Mouse (Mus musculus) hindbrain, embryonic 16.5 days (tissue): ENCODE measurements around the gene Itga2. TPM values are rescaled to one million over a fixed set of nuclear protein-coding genes. Genes with fewer than 3 reads are reported as not detected.

Source experiments
- ATAC-seq: fragments of 200-750 bp; cut with Nextera tagmentation; 2 replicates; pipeline ENCODE4 v1.8.0; 2017; ENCODE audit warnings: moderate TSS enrichment, moderate library complexity
- H3K27ac ChIP-seq: fragments of 300-500 bp; sonication (generic); 2 replicates; pipeline ENCODE4 v1.5.1; 2014; ENCODE audit warnings: low read depth, mild to moderate bottlenecking, control low read depth, low read length, moderate library complexity
- H3K27me3 ChIP-seq: fragments of 300-500 bp; sonication (generic); replicated peaks from 2 replicates; pipeline ENCODE4 v1.6.1; 2014; ENCODE audit warnings: low read length; ENCODE audit not compliant: control insufficient read depth, insufficient read depth
- H3K36me3 ChIP-seq: fragments of 300-500 bp; sonication (generic); 2 replicates; pipeline ENCODE4 v1.6.1; 2014; ENCODE audit warnings: mild to moderate bottlenecking, low read length, moderate library complexity, mixed read lengths; ENCODE audit not compliant: control insufficient read depth, insufficient read depth
- H3K4me1 ChIP-seq: fragments of 300-500 bp; sonication (generic); 2 replicates; pipeline ENCODE4 v1.6.1; 2014; ENCODE audit warnings: low read depth, low read length; ENCODE audit not compliant: control insufficient read depth, insufficient read depth
- H3K4me2 ChIP-seq: fragments of 300-500 bp; sonication (generic); 2 replicates; pipeline ENCODE4 v1.6.1; 2014; ENCODE audit warnings: mild to moderate bottlenecking, low read length, control low read depth, moderate library complexity
- H3K4me3 ChIP-seq: fragments of 300-500 bp; sonication (generic); 2 replicates; pipeline ENCODE4 v1.5.1; 2014; ENCODE audit warnings: mild to moderate bottlenecking, low read length, control low read depth, moderate library complexity
- H3K9ac ChIP-seq: fragments of 300-500 bp; sonication (generic); 2 replicates; pipeline ENCODE4 v1.6.1; 2014; ENCODE audit warnings: low read depth, mild to moderate bottlenecking, control low read depth, low read length, moderate library complexity
- H3K9me3 ChIP-seq: fragments of 300-500 bp; sonication (generic); 2 replicates; pipeline ENCODE4 v1.6.1; 2014; ENCODE audit warnings: mild to moderate bottlenecking, low read length, moderate library complexity; ENCODE audit not compliant: control insufficient read depth
- WGBS: fragments of 180-500 bp; shearing (Covaris S2); extraction: QIAGEN DNeasy Blood & Tissue Kit; methylation state at CpG from one replicate; pipeline ENCODE4 v1.1.7; 2014; 5-methylcytosine and 5-hydroxymethylcytosine counted together
- polyA plus RNA-seq: library from polyadenylated mRNA; unstranded; fragments of >200 nt; fragmentation: Nextera tagmentation; extraction: Ambion mirVana; gene quantifications from 2 replicates; pipeline ENCODE4 v1.2.1, GENCODE M21; 2015

The Itga2 gene
- polyA plus RNA-seq, 1 experiment from 2014 or later = 0.58 TPM

DNA sequence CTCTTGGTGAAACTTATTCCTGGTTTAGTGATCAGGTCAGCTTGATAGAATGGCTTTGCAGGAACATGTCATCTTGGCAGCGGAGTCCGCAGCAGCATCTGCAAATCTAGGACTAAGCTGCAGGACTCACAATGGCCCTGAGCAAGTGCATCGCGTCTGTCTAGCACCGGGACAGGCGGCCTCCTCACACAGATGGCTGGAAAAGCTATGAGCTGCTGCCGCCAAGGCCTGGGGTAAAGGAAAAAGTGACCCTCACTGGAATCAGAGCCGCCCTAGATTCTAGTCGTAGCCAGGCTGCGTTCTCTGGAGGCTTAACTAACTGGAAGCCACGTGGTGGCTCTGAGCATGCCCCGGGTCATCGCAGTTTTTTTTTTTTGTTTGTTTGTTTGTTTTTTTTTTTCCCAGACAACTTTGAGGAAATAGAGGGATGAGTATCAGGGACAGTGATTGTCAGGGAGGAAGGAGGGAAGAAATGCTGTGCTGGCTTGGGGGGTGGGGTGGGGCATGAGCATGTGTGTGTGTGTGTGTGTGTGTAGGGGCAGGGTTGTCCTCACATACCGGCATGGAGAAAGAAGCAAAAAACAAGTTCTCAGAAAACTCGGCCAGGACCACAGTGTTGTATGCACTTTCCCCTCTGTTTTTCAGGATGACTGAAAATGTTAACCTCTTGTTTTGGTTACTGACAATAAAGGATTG, 76.2 kb downstream of the Itga2 start:
- no peaks in the 10 kb centered on the region for H3K36me3 ChIP-seq
- ATAC-seq = peak; percentile 67
- no peaks in the 10 kb centered on the region; the same call in 1 of the 2 replicates for H3K27me3 ChIP-seq
- peak overlapping the region; percentile 19; the same call in 1 of the 2 replicates for H3K4me3 ChIP-seq
- 18% methylated on average over 15 of the region's 15 CpGs for WGBS
- H3K9ac ChIP-seq = peak overlapping the region; percentile 22; the same call in 1 of the 2 replicates
- no peak overlapping the region for H3K27ac ChIP-seq
- no peaks in the 10 kb centered on the region; the same call in 1 of the 2 replicates for H3K4me1 ChIP-seq
- no peaks in the 10 kb centered on the region for H3K9me3 ChIP-seq
- H3K4me2 ChIP-seq = peak overlapping the region; percentile 51

DNA sequence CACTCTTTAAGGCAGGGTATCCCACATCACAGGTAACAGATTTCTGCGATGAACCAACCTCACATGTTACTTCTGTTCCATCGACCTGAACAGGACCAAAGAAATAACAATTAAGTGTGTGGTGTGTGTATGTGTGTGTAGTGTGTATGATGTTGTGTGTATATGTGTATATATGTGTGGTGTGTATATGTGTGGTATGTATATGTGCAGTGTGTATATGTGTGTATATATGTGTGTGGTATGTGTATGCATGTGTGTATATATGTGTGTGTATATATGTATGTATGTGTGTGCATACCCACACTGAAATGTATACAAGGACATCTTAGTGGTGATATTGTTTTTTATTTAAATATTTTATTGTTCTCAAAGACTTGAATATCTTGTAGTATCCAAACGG, 77.5 kb downstream of the Itga2 start:
- H3K9me3 ChIP-seq = no peaks in the 10 kb centered on the region
- H3K36me3 ChIP-seq = no peaks in the 10 kb centered on the region
- no peak overlapping the region for H3K4me2 ChIP-seq
- H3K4me1 ChIP-seq = no peaks in the 10 kb centered on the region; the same call in 1 of the 2 replicates
- 95% methylated on average over 3 of the region's 3 CpGs for WGBS
- H3K27me3 ChIP-seq = no peaks in the 10 kb centered on the region; the same call in 1 of the 2 replicates
- no peak overlapping the region for H3K27ac ChIP-seq
- H3K4me3 ChIP-seq = no peak overlapping the region
- no peak for ATAC-seq
- no peak overlapping the region for H3K9ac ChIP-seq

DNA sequence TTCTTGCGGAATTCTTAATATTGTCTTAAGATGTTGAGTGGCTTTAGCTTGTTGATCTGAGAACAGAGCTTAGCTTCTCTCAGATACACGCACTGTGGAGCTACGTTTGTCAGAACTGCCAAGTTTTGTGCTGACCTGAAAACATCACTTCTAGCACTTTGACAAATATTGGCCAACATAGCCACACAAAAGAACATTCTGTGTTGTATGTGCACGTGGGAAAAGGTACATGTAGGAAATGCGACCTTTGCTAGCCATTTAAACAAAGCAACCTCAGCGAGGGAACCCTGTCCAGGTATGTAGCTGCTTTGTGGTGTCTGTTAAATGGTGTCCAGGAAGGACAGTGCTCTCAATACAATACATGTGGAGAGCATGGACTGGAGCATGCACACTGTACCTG, 77.9 kb downstream of the Itga2 start:
- ATAC-seq = no peak
- H3K4me1 ChIP-seq = no peaks in the 10 kb centered on the region; the same call in 1 of the 2 replicates
- H3K4me3 ChIP-seq = no peak overlapping the region
- H3K27ac ChIP-seq = no peak overlapping the region
- 89% methylated on average over 6 of the region's 6 CpGs for WGBS
- no peaks in the 10 kb centered on the region for H3K36me3 ChIP-seq
- H3K4me2 ChIP-seq = no peak overlapping the region
- no peaks in the 10 kb centered on the region; the same call in 1 of the 2 replicates for H3K27me3 ChIP-seq
- no peak overlapping the region for H3K9ac ChIP-seq
- H3K9me3 ChIP-seq = no peaks in the 10 kb centered on the region

GRCm38 (mm10) chr13:114853152-114853551, 78.7 kb downstream of the Itga2 start:
- no peak overlapping the region for H3K4me2 ChIP-seq
- no peak overlapping the region for H3K4me3 ChIP-seq
- H3K27me3 ChIP-seq = no peaks in the 10 kb centered on the region; the same call in 1 of the 2 replicates
- H3K9ac ChIP-seq = no peak overlapping the region
- no peaks in the 10 kb centered on the region; the same call in 1 of the 2 replicates for H3K4me1 ChIP-seq
- 93% methylated on average over 2 of the region's 2 CpGs for WGBS
- H3K27ac ChIP-seq = no peak overlapping the region
- no peaks in the 10 kb centered on the region for H3K36me3 ChIP-seq
- no peaks in the 10 kb centered on the region for H3K9me3 ChIP-seq
- no peak for ATAC-seq

DNA sequence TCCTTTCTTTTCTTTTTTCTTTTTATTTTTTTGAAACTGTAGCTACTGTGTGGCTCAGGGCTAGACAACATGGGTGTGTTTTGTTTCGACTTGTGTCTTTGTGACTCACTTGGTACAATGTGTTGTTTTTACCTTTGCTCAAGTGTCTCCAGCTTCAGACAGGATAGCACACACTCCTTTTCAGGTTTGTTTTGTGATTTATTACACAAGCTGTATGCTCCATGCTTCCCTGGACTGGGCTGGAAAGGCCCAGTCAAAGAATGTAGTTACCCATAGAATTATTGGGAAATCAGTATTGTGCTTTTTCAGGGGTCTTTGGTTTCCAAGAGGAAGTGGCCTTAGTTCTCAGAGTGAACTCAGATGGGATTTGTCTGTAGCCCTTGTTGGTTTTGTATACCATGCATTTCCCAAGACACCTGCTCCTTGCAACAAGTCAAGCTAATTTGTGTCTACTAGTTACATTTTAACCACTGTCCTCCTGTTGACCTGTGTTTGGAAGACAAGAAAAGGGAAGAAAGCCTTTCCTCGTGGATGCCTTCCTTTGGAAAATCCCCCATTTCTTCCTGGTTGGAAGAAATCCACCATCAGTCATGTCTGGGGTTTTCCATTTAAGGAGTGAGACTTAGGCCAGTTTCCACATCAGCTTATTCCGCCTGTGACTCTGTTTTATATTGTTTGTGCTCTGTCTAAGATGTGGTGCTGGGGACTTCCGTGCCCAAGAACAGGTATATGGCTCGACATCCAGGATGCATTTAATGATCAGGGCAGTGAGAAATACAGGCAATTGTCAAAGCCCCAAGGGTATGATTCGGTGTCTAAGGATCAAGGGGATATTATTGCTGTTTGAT, 79.4 kb downstream of the Itga2 start:
- Histone ChIP-seq H3K36me3 (no peaks in the 10 kb centered on the region), H3K4me3 (no peak overlapping the region), H3K9ac (no peak overlapping the region), H3K9me3 (no peaks in the 10 kb centered on the region), H3K27ac (no peak overlapping the region), H3K4me2 (no peak overlapping the region), H3K4me1 (no peaks in the 10 kb centered on the region; the same call in 1 of the 2 replicates), H3K27me3 (no peaks in the 10 kb centered on the region; the same call in 1 of the 2 replicates)
- WGBS = 66% methylated on average over 6 of the region's 6 CpGs
- no peak for ATAC-seq

GRCm38 (mm10) chr13:114848945-114849344, 83.0 kb downstream of the Itga2 start:
- H3K27me3 ChIP-seq = no peaks in the 10 kb centered on the region
- WGBS = 87% methylated on average over 3 of the region's 3 CpGs
- no peak overlapping the region for H3K9ac ChIP-seq
- no peak overlapping the region for H3K4me2 ChIP-seq
- H3K27ac ChIP-seq = no peak overlapping the region
- H3K4me1 ChIP-seq = no peaks in the 10 kb centered on the region
- H3K9me3 ChIP-seq = no peaks in the 10 kb centered on the region
- no peaks in the 10 kb centered on the region for H3K36me3 ChIP-seq
- no peak for ATAC-seq
- no peak overlapping the region for H3K4me3 ChIP-seq

- H3K9me3 ChIP-seq = no peaks in the 10 kb centered on the region
- H3K27ac ChIP-seq = no peak overlapping the region
- no peak overlapping the region for H3K9ac ChIP-seq
- no peaks in the 10 kb centered on the region for H3K4me1 ChIP-seq
- no peak overlapping the region for H3K4me3 ChIP-seq
- no peak overlapping the region for H3K4me2 ChIP-seq
- H3K36me3 ChIP-seq = no peaks in the 10 kb centered on the region
- 87% methylated on average over 6 of the region's 6 CpGs for WGBS
- no peak for ATAC-seq
- no peaks in the 10 kb centered on the region for H3K27me3 ChIP-seq
Measured at GRCm38 (mm10) chr13:114845804-114846203, 86.1 kb downstream of the Itga2 start.

- no peak for ATAC-seq
- 80% methylated on average over 1 of the region's 1 CpGs for WGBS
- H3K9me3 ChIP-seq = no peaks in the 10 kb centered on the region
Measured at GRCm38 (mm10) chr13:114843318-114843717, 88.6 kb downstream of the Itga2 start.

GRCm38 (mm10) chr13:114840545-114840944, 91.4 kb downstream of the Itga2 start:
- H3K27me3 ChIP-seq = no peaks in the 10 kb centered on the region
- ATAC-seq = no peak
- no peaks in the 10 kb centered on the region for H3K4me1 ChIP-seq
- H3K4me2 ChIP-seq = no peak overlapping the region
- WGBS = 88% methylated on average over 4 of the region's 4 CpGs
- no peaks in the 10 kb centered on the region for H3K36me3 ChIP-seq
- H3K4me3 ChIP-seq = no peak overlapping the region
- H3K9ac ChIP-seq = no peak overlapping the region
- H3K9me3 ChIP-seq = no peaks in the 10 kb centered on the region
- H3K27ac ChIP-seq = no peak overlapping the region

More at GRCm38 (mm10) chr13:114843318-114843717, 88.6 kb downstream of the Itga2 start:
- H3K27me3 ChIP-seq = no peaks in the 10 kb centered on the region
- no peaks in the 10 kb centered on the region for H3K4me1 ChIP-seq
- no peak overlapping the region for H3K4me2 ChIP-seq
- no peak overlapping the region for H3K4me3 ChIP-seq
- no peak overlapping the region for H3K27ac ChIP-seq
- no peaks in the 10 kb centered on the region for H3K36me3 ChIP-seq
- H3K9ac ChIP-seq = no peak overlapping the region
